Mouse (Mus musculus) kidney, embryonic 15.5 days (tissue): ENCODE measurements at regions not wholly inside any gene's neighbourhood (a gene's known extent, or its start where the extent isn't known, plus 50 kb on each side); places are given as distances from the start of the nearest gene placed in this dataset.

Source experiments
- ATAC-seq: fragments of 200-750 bp; cut with Nextera tagmentation; replicated peaks from 2 replicates; pipeline ENCODE4 v1.8.0; 2017; ENCODE audit warnings: moderate TSS enrichment; ENCODE audit not compliant: low FRiP score
- H3K27ac ChIP-seq: fragments of 300-500 bp; sonication (generic); 2 replicates; pipeline ENCODE4 v1.5.1; 2015; ENCODE audit warnings: mild to moderate bottlenecking, inconsistent platforms
- H3K27me3 ChIP-seq: fragments of 300-500 bp; sonication (generic); 2 replicates; pipeline ENCODE4 v1.6.1; 2015; ENCODE audit warnings: inconsistent platforms
- H3K36me3 ChIP-seq: fragments of 300-500 bp; sonication (generic); 2 replicates; pipeline ENCODE4 v1.6.1; 2015; ENCODE audit warnings: inconsistent platforms
- H3K4me1 ChIP-seq: fragments of 300-500 bp; sonication (generic); 2 replicates; pipeline ENCODE4 v1.6.1; 2015; ENCODE audit warnings: inconsistent platforms
- H3K4me2 ChIP-seq: fragments of 300-500 bp; sonication (generic); 2 replicates; pipeline ENCODE4 v1.6.1; 2015; ENCODE audit warnings: moderate library complexity, mild to moderate bottlenecking, inconsistent platforms
- H3K4me3 ChIP-seq: fragments of 300-500 bp; sonication (generic); replicated peaks from 2 replicates; pipeline ENCODE4 v1.5.1; 2015; ENCODE audit warnings: mild to moderate bottlenecking, inconsistent platforms
- H3K9ac ChIP-seq: fragments of 300-500 bp; sonication (generic); 2 replicates; pipeline ENCODE4 v1.6.1; 2015; ENCODE audit warnings: mild to moderate bottlenecking, inconsistent platforms
- H3K9me3 ChIP-seq: fragments of 300-500 bp; sonication (generic); replicated peaks from 2 replicates; pipeline ENCODE4 v1.6.1; 2016; ENCODE audit warnings: inconsistent platforms
- WGBS: fragments of 180-500 bp; shearing (Covaris S2); methylation state at CpG from one replicate; pipeline ENCODE4 v1.1.7; 2015; ENCODE audit warnings: mixed read lengths; 5-methylcytosine and 5-hydroxymethylcytosine counted together

GRCm38 (mm10) chr13:69242544-69243296, 243.4 kb upstream of the Adcy2 start:
- WGBS: 25% methylated on average over 14 of the region's 14 CpGs
- ATAC-seq: peak; percentile 77
- H3K4me1 ChIP-seq: peaks cover 12% of the 10 kb centered on the region
- H3K4me2 ChIP-seq: peak overlapping the region; percentile 47
- peaks cover 6% of the 10 kb centered on the region; the same call in 1 of the 2 replicates for H3K27me3 ChIP-seq
- no peak overlapping the region for H3K9ac ChIP-seq
- no peaks in the 10 kb centered on the region for H3K36me3 ChIP-seq
- H3K4me3 ChIP-seq: peak overlapping the region; percentile 9; the same call in 1 of the 2 replicates
- H3K27ac ChIP-seq: no peak overlapping the region
- H3K9me3 ChIP-seq: no peaks in the 10 kb centered on the region

- peak; percentile 60 for ATAC-seq
- 31% methylated on average over 4 of the region's 4 CpGs for WGBS
- H3K9ac ChIP-seq: no peak overlapping the region
- peaks cover 12% of the 10 kb centered on the region; the same call in 1 of the 2 replicates for H3K4me1 ChIP-seq
- no peak overlapping the region for H3K27ac ChIP-seq
- H3K4me3 ChIP-seq: no peak overlapping the region
- H3K9me3 ChIP-seq: no peaks in the 10 kb centered on the region
- H3K27me3 ChIP-seq: no peaks in the 10 kb centered on the region
- no peaks in the 10 kb centered on the region for H3K36me3 ChIP-seq
- no peak overlapping the region for H3K4me2 ChIP-seq
These were observed 251.2 kb upstream of the Adcy2 start for GRCm38 (mm10) chr13:69250334-69251129.

GRCm38 (mm10) chr13:69251130-69251561, 251.8 kb upstream of the Adcy2 start:
- Histone ChIP-seq H3K9ac (no peak overlapping the region), H3K27me3 (no peaks in the 10 kb centered on the region), H3K27ac (no peak overlapping the region), H3K36me3 (no peaks in the 10 kb centered on the region), H3K4me1 (peaks cover 12% of the 10 kb centered on the region; the same call in 1 of the 2 replicates), H3K4me3 (no peak overlapping the region), H3K9me3 (no peaks in the 10 kb centered on the region), H3K4me2 (no peak overlapping the region)
- 58% methylated on average over 6 of the region's 6 CpGs for WGBS
- ATAC-seq: no peak

- no peak overlapping the region for H3K4me3 ChIP-seq
- H3K4me1 ChIP-seq: peaks cover 12% of the 10 kb centered on the region; the same call in 1 of the 2 replicates
- no peaks in the 10 kb centered on the region for H3K36me3 ChIP-seq
- no peak overlapping the region for H3K4me2 ChIP-seq
- WGBS: 55% methylated on average over 10 of the region's 10 CpGs
- no peak overlapping the region for H3K27ac ChIP-seq
- no peak overlapping the region for H3K9ac ChIP-seq
- H3K9me3 ChIP-seq: no peaks in the 10 kb centered on the region
- H3K27me3 ChIP-seq: no peaks in the 10 kb centered on the region
- 0 out of 2 replicates have a peak, but pooled peaks have one; percentile 50 for ATAC-seq
These were observed 253.0 kb upstream of the Adcy2 start for GRCm38 (mm10) chr13:69252335-69252734.

- Histone ChIP-seq H3K4me1 (no peaks in the 10 kb centered on the region), H3K9me3 (no peaks in the 10 kb centered on the region; the same call in 1 of the 2 replicates), H3K36me3 (no peaks in the 10 kb centered on the region), H3K4me2 (no peak overlapping the region), H3K27ac (no peak overlapping the region), H3K27me3 (no peaks in the 10 kb centered on the region), H3K4me3 (no peak overlapping the region), H3K9ac (no peak overlapping the region)
- no peak for ATAC-seq
- 82% methylated on average over 5 of the region's 5 CpGs for WGBS
These were observed 261.1 kb upstream of the Adcy2 start for GRCm38 (mm10) chr13:69260485-69260884.

GRCm38 (mm10) chr13:69260972-69261371, 261.6 kb upstream of the Adcy2 start:
- no peak overlapping the region for H3K4me2 ChIP-seq
- H3K27me3 ChIP-seq: no peaks in the 10 kb centered on the region
- 73% methylated on average over 4 of the region's 4 CpGs for WGBS
- no peak overlapping the region for H3K27ac ChIP-seq
- H3K9me3 ChIP-seq: no peaks in the 10 kb centered on the region; the same call in 1 of the 2 replicates
- H3K9ac ChIP-seq: no peak overlapping the region
- H3K36me3 ChIP-seq: no peaks in the 10 kb centered on the region
- no peaks in the 10 kb centered on the region for H3K4me1 ChIP-seq
- ATAC-seq: no peak
- H3K4me3 ChIP-seq: no peak overlapping the region

GRCm38 (mm10) chr13:69263722-69264121, 264.4 kb upstream of the Adcy2 start:
- Histone ChIP-seq H3K27ac (no peak overlapping the region), H3K36me3 (no peaks in the 10 kb centered on the region), H3K27me3 (no peaks in the 10 kb centered on the region), H3K4me3 (no peak overlapping the region), H3K4me2 (no peak overlapping the region), H3K9ac (no peak overlapping the region), H3K4me1 (no peaks in the 10 kb centered on the region), H3K9me3 (no peaks in the 10 kb centered on the region)
- no peak for ATAC-seq
- WGBS: 64% methylated on average over 3 of the region's 3 CpGs

GRCm38 (mm10) chr13:69266071-69266470, 266.7 kb upstream of the Adcy2 start:
- Histone ChIP-seq H3K9me3 (no peaks in the 10 kb centered on the region), H3K27me3 (no peaks in the 10 kb centered on the region), H3K36me3 (no peaks in the 10 kb centered on the region), H3K4me2 (no peak overlapping the region), H3K4me3 (no peak overlapping the region), H3K4me1 (no peaks in the 10 kb centered on the region), H3K9ac (no peak overlapping the region), H3K27ac (no peak overlapping the region)
- WGBS: 66% methylated on average over 1 of the region's 1 CpGs
- ATAC-seq: no peak

- no peaks in the 10 kb centered on the region for H3K36me3 ChIP-seq
- H3K9ac ChIP-seq: no peak overlapping the region
- no peaks in the 10 kb centered on the region for H3K4me1 ChIP-seq
- H3K4me2 ChIP-seq: no peak overlapping the region
- ATAC-seq: no peak
- 45% methylated on average over 3 of the region's 3 CpGs for WGBS
- no peak overlapping the region for H3K4me3 ChIP-seq
- H3K27me3 ChIP-seq: no peaks in the 10 kb centered on the region
- no peaks in the 10 kb centered on the region for H3K9me3 ChIP-seq
- H3K27ac ChIP-seq: no peak overlapping the region
These were observed 261.0 kb upstream of the Nsun2 start for GRCm38 (mm10) chr13:69272506-69272905.

- H3K4me2 ChIP-seq: no peak overlapping the region
- H3K4me1 ChIP-seq: no peaks in the 10 kb centered on the region
- 82% methylated on average over 8 of the region's 8 CpGs for WGBS
- H3K27ac ChIP-seq: no peak overlapping the region
- H3K27me3 ChIP-seq: no peaks in the 10 kb centered on the region
- no peak overlapping the region for H3K4me3 ChIP-seq
- no peak for ATAC-seq
- no peaks in the 10 kb centered on the region for H3K9me3 ChIP-seq
- no peak overlapping the region for H3K9ac ChIP-seq
- no peaks in the 10 kb centered on the region for H3K36me3 ChIP-seq
These were observed 253.9 kb upstream of the Nsun2 start for GRCm38 (mm10) chr13:69279647-69280046.

GRCm38 (mm10) chr13:69294483-69294882, 239.1 kb upstream of the Nsun2 start:
- WGBS: 78% methylated on average over 1 of the region's 1 CpGs
- Histone ChIP-seq H3K27ac (no peak overlapping the region), H3K27me3 (no peaks in the 10 kb centered on the region), H3K4me3 (no peak overlapping the region), H3K36me3 (no peaks in the 10 kb centered on the region), H3K9me3 (no peaks in the 10 kb centered on the region; the same call in 1 of the 2 replicates), H3K4me1 (no peaks in the 10 kb centered on the region), H3K4me2 (no peak overlapping the region), H3K9ac (no peak overlapping the region)
- no peak for ATAC-seq

- WGBS: 87% methylated on average over 2 of the region's 2 CpGs
- no peaks in the 10 kb centered on the region for H3K36me3 ChIP-seq
- no peak for ATAC-seq
- H3K4me3 ChIP-seq: no peak overlapping the region
- no peak overlapping the region for H3K4me2 ChIP-seq
- no peaks in the 10 kb centered on the region for H3K9me3 ChIP-seq
- no peak overlapping the region for H3K27ac ChIP-seq
- H3K27me3 ChIP-seq: no peaks in the 10 kb centered on the region
- no peak overlapping the region for H3K9ac ChIP-seq
- no peaks in the 10 kb centered on the region for H3K4me1 ChIP-seq
These were observed 230.2 kb upstream of the Nsun2 start for GRCm38 (mm10) chr13:69303316-69303715.
